Mouse (Mus musculus): ENCODE measurements around the gene Plekhh2.

GRCm38 (mm10) chr17:84498639-84499038 is 13.1 kb upstream of the Plekhh2 start:
- TF ChIP-seq POLR2A (IDR thresholded peaks at IDR 0.05; ENCODE audit: borderline replicate concordance, low read depth, low read length), result no peak
- no peak for TF ChIP-seq CTCF (IDR thresholded peaks at IDR 0.05; ENCODE audit: low read depth, low read length)

Data from bone marrow macrophage, adult 2 months (primary cell).